Mouse (Mus musculus): ENCODE measurements around the gene Apoe. TPM values are rescaled to one million over a fixed set of nuclear protein-coding genes. Genes with fewer than 3 reads are reported as not detected.

Gene Apoe
- total RNA-seq (2023): 10 to 100 TPM; 95.8 to 99.6 TPM

GRCm38 (mm10) chr7:19698907-19699826, at the start of gene Apoe:
TSS of gene Apoe (minus strand) at chr7:19699188.

GRCm38 (mm10) chr7:19715239-19716054, 16.5 kb upstream of the Apoe start, which contains the start of gene Tomm40:
TSS of gene Tomm40 (minus strand) at chr7:19715438.

GRCm38 (mm10) chr7:19691873-19692865, 6.8 kb downstream of the Apoe start, which contains the start of gene Apoc1:
TSS of gene Apoc1 (minus strand) at chr7:19692660.

GRCm38 (mm10) chr7:19681202-19681694, 17.7 kb downstream of the Apoe start, which contains the start of the genes Gm44805 and Apoc4:
TSS of gene Gm44805 (minus strand) at chr7:19681423.
TSS of gene Apoc4 (minus strand) at chr7:19681479.

GRCm38 (mm10) chr7:19677872-19678271, 21.1 kb downstream of the Apoe start, which contains the start of gene Apoc2:
TSS of gene Apoc2 (minus strand) at chr7:19677941.

GRCm38 (mm10) chr7:19664955-19665841, 33.8 kb downstream of the Apoe start, which contains the start of gene Clptm1:
TSS of gene Clptm1 (minus strand) at chr7:19665033.

Other genes starting within 250 kb of the Apoe start
- 10 to 100 TPM; 26.4 to 28.6 TPM for gene Mark4, start 240.4 kb downstream of the Apoe start, total RNA-seq (2023)
- gene Exoc3l2, start 235.9 kb downstream of the Apoe start, total RNA-seq (2023): under 1 TPM; 0.24 to 0.35 TPM
- 1 to 10 TPM; 7.4 to 7.9 TPM for gene Bloc1s3, start 190.8 kb downstream of the Apoe start, total RNA-seq (2023)
- 10 to 100 TPM; 22.1 to 24.5 TPM for gene Trappc6a, start 190.8 kb downstream of the Apoe start, total RNA-seq (2023)
- not detected for gene Nkpd1, start 181.3 kb downstream of the Apoe start, total RNA-seq (2023)
- 10 to 100 TPM; 31.9 to 36.5 TPM for gene Ppp1r37, start 136.1 kb downstream of the Apoe start, total RNA-seq (2023)
- 1 to 10 TPM; 3.0 to 3.5 TPM for gene Zfp296, start 121.9 kb downstream of the Apoe start, total RNA-seq (2023)
- gene Gemin7, start 121.6 kb downstream of the Apoe start, total RNA-seq (2023): 10 to 100 TPM; 53.1 to 56.2 TPM
- 10 to 100 TPM; 51.8 to 52.1 TPM for gene Clasrp, start 94.7 kb downstream of the Apoe start, total RNA-seq (2023)
- 10 to 100 TPM; 13.5 to 14.1 TPM for gene Relb, start 69.8 kb downstream of the Apoe start, total RNA-seq (2023)
- gene Clptm1, start 34.2 kb downstream of the Apoe start, total RNA-seq (2023): 10 to 100 TPM; 57.6 to 60.6 TPM
- gene Apoc2, start 21.2 kb downstream of the Apoe start, total RNA-seq (2023): 10 to 100 TPM; 52.2 to 56.0 TPM
- not detected for gene Gm44805, start 17.8 kb downstream of the Apoe start, total RNA-seq (2023)
- not detected for gene Apoc4, start 17.7 kb downstream of the Apoe start, total RNA-seq (2023)
- gene Apoc1, start 6.5 kb downstream of the Apoe start, total RNA-seq (2023): 1 to 10 TPM; 3.8 to 5.7 TPM
- 10 to 100 TPM; 28.6 to 35.3 TPM for gene Tomm40, start 16.2 kb upstream of the Apoe start, total RNA-seq (2023)
- gene Nectin2, start 51.3 kb upstream of the Apoe start, total RNA-seq (2023): under 1 TPM; 0.38 to 0.55 TPM
- gene Bcam, start 71.8 kb upstream of the Apoe start, total RNA-seq (2023): not detected
- not detected for gene Cblc, start 97.6 kb upstream of the Apoe start, total RNA-seq (2023)
- 10 to 100 TPM; 19.6 to 41.8 TPM for gene Bcl3, start 123.6 kb upstream of the Apoe start, total RNA-seq (2023)
- gene Gm19345, start 152.8 kb upstream of the Apoe start, total RNA-seq (2023): not detected
- gene Ceacam16, start 162.1 kb upstream of the Apoe start, total RNA-seq (2023): 1 to 10 TPM; 1.3 to 1.7 TPM
- under 1 TPM; 0.68 TPM for gene Ceacam19, start 188.8 kb upstream of the Apoe start, total RNA-seq (2023)
- 1 to 10 TPM; 4.1 to 5.1 TPM for gene Pvr, start 222.0 kb upstream of the Apoe start, total RNA-seq (2023)